In the genomic region with DNA sequence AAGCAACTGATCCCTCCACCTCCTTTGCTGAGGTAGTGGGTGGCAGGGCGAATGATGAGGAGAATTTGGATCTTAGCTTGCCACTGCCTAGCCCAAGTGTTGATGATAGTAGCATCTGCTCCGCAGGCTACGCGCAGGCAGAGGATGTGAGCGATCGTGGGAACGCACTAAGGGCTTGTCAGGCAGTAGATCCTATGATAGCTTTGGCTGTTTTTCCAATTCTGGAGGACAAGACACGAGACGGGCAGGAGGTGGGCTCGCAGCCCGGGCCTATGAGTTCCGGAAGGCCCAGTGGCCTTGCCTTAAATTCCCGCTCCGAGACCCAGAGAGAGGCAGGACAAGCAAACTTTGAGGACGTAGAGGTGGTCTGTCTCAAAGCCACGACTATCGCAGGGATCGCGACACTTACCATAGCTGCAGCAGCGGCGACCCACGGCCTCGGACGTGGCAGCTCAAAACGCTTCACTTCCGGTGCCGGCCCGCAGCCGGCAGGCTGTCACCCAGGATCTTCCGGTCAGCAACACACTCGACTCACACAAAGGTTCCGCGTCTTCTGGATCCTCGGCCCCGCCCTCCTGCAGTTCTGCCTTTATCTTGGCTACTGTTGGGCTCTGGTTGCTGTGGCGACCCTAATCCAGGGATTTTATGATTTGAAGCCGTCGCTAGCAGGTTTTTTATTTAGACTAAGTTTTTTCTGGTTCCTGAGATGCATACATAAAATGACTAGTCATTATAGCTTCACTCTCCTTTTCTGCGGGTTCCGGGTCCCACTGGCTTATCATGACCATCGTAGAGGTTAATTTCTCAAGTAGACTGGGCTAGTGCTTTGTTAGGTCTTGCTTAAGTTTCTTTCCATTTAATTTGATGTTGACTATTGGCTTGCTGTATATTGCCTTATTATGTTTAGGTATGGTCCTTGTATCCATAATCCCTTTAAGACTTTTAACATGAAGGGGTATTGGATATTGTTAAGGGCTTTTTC, we compare ENCODE assay signal across 8 mouse cellular contexts. TPM values are rescaled to one million over a fixed set of nuclear protein-coding genes. Genes with fewer than 3 reads are reported as not detected.
DNase-seq lines count a peak whose midpoint lies in the region; ATAC-seq and TF ChIP-seq lines count a peak whose summit lies in the region.

A gene (minus strand): TSS at position 508 of the 982 bp plus-strand sequence.

- H3K4me2 ChIP-seq in embryonic facial prominence, embryonic 13.5 days: peak within 1 kb of the TSS; percentile 86
- H3K4me2 ChIP-seq in limb, embryonic 14.5 days (replicated peaks; ENCODE audit: low read depth, low read length, severe bottlenecking): peak within 1 kb of the TSS; percentile 66
- peak within 1 kb of the TSS; percentile 83 for H3K4me2 ChIP-seq in midbrain, postnatal 0 days (ENCODE audit: low read depth, low read length, poor library complexity, severe bottlenecking)

- H3K9me3 ChIP-seq in embryonic facial prominence, embryonic 13.5 days: no peaks in the 10 kb centered on the region
- H3K9me3 ChIP-seq in limb, embryonic 14.5 days (ENCODE audit: control insufficient read depth, low read length): no peaks in the 10 kb centered on the region
- no peaks in the 10 kb centered on the region for H3K9me3 ChIP-seq in midbrain, postnatal 0 days (ENCODE audit: low read length)

- peak; percentile 63; the same call in 1 of the 2 replicates for TF ChIP-seq EP300 in heart, adult 2 months (IDR thresholded peaks at IDR 0.05; ENCODE audit: insufficient read depth, low read depth, low read length)

- peak within 1 kb of the TSS; percentile 68 for H3K27ac ChIP-seq in embryonic facial prominence, embryonic 13.5 days
- H3K27ac ChIP-seq in heart, adult 2 months: peak within 1 kb of the TSS; percentile 80
- H3K27ac ChIP-seq in limb, embryonic 14.5 days (replicated peaks; ENCODE audit: low read depth, low read length): peak within 1 kb of the TSS; percentile 58; the same call in 1 of the 2 replicates
- H3K27ac ChIP-seq in midbrain, postnatal 0 days (ENCODE audit: low read depth, low read length): peak within 1 kb of the TSS; percentile 78

- peaks cover 9% of the 10 kb centered on the region for H3K4me1 ChIP-seq in embryonic facial prominence, embryonic 13.5 days
- H3K4me1 ChIP-seq in heart, adult 2 months (ENCODE audit: control insufficient read depth, insufficient read depth, low read length): no peaks in the 10 kb centered on the region
- peaks cover 7% of the 10 kb centered on the region; the same call in 1 of the 2 replicates for H3K4me1 ChIP-seq in limb, embryonic 14.5 days (ENCODE audit: control insufficient read depth, insufficient read depth, low read length)
- H3K4me1 ChIP-seq in midbrain, postnatal 0 days (ENCODE audit: insufficient read depth, low read length): peaks cover 4% of the 10 kb centered on the region; the same call in 1 of the 2 replicates

- TF ChIP-seq CTCF in heart, adult 2 months (IDR thresholded peaks at IDR 0.05): no peak
- no peak for TF ChIP-seq CTCF in midbrain, postnatal 0 days (IDR thresholded peaks at IDR 0.05)

- H3K4me3 ChIP-seq in embryonic facial prominence, embryonic 13.5 days: peak within 1 kb of the TSS; percentile 89
- peak within 1 kb of the TSS; percentile 78 for H3K4me3 ChIP-seq in heart, adult 2 months
- peak within 1 kb of the TSS; percentile 66 for H3K4me3 ChIP-seq in limb, embryonic 14.5 days (replicated peaks; ENCODE audit: low read length)
- H3K4me3 ChIP-seq in midbrain, postnatal 0 days (ENCODE audit: low read depth, low read length): peak within 1 kb of the TSS; percentile 92

- H3K36me3 ChIP-seq in embryonic facial prominence, embryonic 13.5 days: peaks cover 31% of the 10 kb centered on the region
- H3K36me3 ChIP-seq in heart, adult 2 months (ENCODE audit: control insufficient read depth, insufficient read depth, low read length): peaks cover 6% of the 10 kb centered on the region; the same call in 1 of the 2 replicates
- H3K36me3 ChIP-seq in limb, embryonic 14.5 days (ENCODE audit: control insufficient read depth, insufficient read depth, low read length): peaks cover 23% of the 10 kb centered on the region
- peaks cover 24% of the 10 kb centered on the region for H3K36me3 ChIP-seq in midbrain, postnatal 0 days (ENCODE audit: insufficient read depth, low read length)

- 7% methylated on average over 41 of the region's 41 CpGs for WGBS in embryonic facial prominence, embryonic 13.5 days
- WGBS in heart, adult 2 months: 6% methylated on average over 41 of the region's 41 CpGs
- 8% methylated on average over 41 of the region's 41 CpGs for WGBS in limb, embryonic 14.5 days
- 4% methylated on average over 41 of the region's 41 CpGs for WGBS in midbrain, postnatal 0 days

- peak within 1 kb of the TSS; percentile 93 for H3K9ac ChIP-seq in embryonic facial prominence, embryonic 13.5 days
- peak within 1 kb of the TSS; percentile 85 for H3K9ac ChIP-seq in heart, adult 2 months (ENCODE audit: low read depth, low read length)
- peak within 1 kb of the TSS; percentile 69 for H3K9ac ChIP-seq in limb, embryonic 14.5 days (ENCODE audit: low read depth, low read length, severe bottlenecking)
- peak within 1 kb of the TSS; percentile 91 for H3K9ac ChIP-seq in midbrain, postnatal 0 days (replicated peaks; ENCODE audit: low read length, poor library complexity, severe bottlenecking)

- 0 out of 2 replicates have a peak, but pooled peaks have one; percentile 56 for ATAC-seq in embryonic facial prominence, embryonic 13.5 days (ENCODE audit: insufficient number of reproducible peaks, insufficient read depth, low FRiP score, low TSS enrichment, low read depth)
- peak; percentile 87 for ATAC-seq in limb, embryonic 14.5 days (ENCODE audit: low FRiP score, low read depth)
- peak; percentile 87 for ATAC-seq in midbrain, postnatal 0 days (ENCODE audit: low FRiP score)

- peak; percentile 92 for TF ChIP-seq POLR2A in heart, adult 2 months (IDR thresholded peaks at IDR 0.05; ENCODE audit: insufficient read depth, low read depth, low read length)
- TF ChIP-seq POLR2A in limb, embryonic 14.5 days (IDR thresholded peaks at IDR 0.05; ENCODE audit: borderline replicate concordance, extremely low read depth, insufficient read depth, insufficient read length): 0 out of 2 replicates have a peak, but pooled peaks have one; percentile 39

- DNase-seq in 3134 (ENCODE audit: extremely low read depth, insufficient read length, low spot score): peak; percentile 90
- DNase-seq in adrenal gland, postnatal 36 days: peak; percentile 88 to 90
- peak; percentile 87 to 92 for DNase-seq in heart, adult 2 months
- DNase-seq in kidney, adult 8-10 months: peak; percentile 72 to 83
- DNase-seq in limb, embryonic 14.5 days (ENCODE audit: low spot score): peak; percentile 85
- DNase-seq in midbrain, postnatal 0 days (ENCODE audit: low spot score): peak; percentile 95
- DNase-seq in spleen, postnatal 14 days (ENCODE audit: low spot score in 2 of 2): peak; percentile 73 to 84

- peaks cover 6% of the 10 kb centered on the region for H3K79me2 ChIP-seq in heart, adult 2 months (replicated peaks; ENCODE audit: control insufficient read depth, insufficient read depth, low read length)

- peaks cover 3% of the 10 kb centered on the region for H3K27me3 ChIP-seq in embryonic facial prominence, embryonic 13.5 days
- H3K27me3 ChIP-seq in heart, adult 2 months (ENCODE audit: control insufficient read depth, insufficient read depth, low read length): no peaks in the 10 kb centered on the region
- no peaks in the 10 kb centered on the region for H3K27me3 ChIP-seq in limb, embryonic 14.5 days (ENCODE audit: control insufficient read depth, insufficient read depth, low read length)
- no peaks in the 10 kb centered on the region for H3K27me3 ChIP-seq in midbrain, postnatal 0 days (ENCODE audit: insufficient read depth, low read length)

- intact Hi-C loops in heart, adult 2 months (cut with DNase I): loop anchor here (5.0 kb wide), 1 partner anchor 43 kb away; a partner anchor contains a TSS

RNA-seq across cellular contexts. Expression of the gene that starts here (rescaled TPM):
- 100 to 1,000 TPM; 116 to 130 TPM for total RNA-seq in adrenal gland, postnatal 36 days (2021)
- 288 and 296 TPM in 2 replicates for polyA plus RNA-seq in embryonic facial prominence, embryonic 13.5 days (2015; fragmentation: Nextera tagmentation; extraction: Ambion mirVana)
- 10 to 100 TPM; 66.8 to 68.8 TPM for total RNA-seq in heart, adult 2 months (2021)
- polyA plus RNA-seq in heart, adult 2 months (2012; rRNA removed): 84.4 and 106 TPM in 2 replicates
- 314 and 328 TPM in 2 replicates for polyA plus RNA-seq in limb, embryonic 14.5 days (2012; rRNA removed)
- polyA plus RNA-seq in limb, embryonic 14.5 days (2014; fragmentation: Nextera tagmentation; extraction: Ambion mirVana): 318 and 326 TPM in 2 replicates
- 104 and 112 TPM in 2 replicates for total RNA-seq in midbrain, postnatal 0 days (2014; rRNA removed)
- 145 and 153 TPM in 2 replicates for polyA plus RNA-seq in midbrain, postnatal 0 days (2015; fragmentation: Nextera tagmentation; extraction: Ambion mirVana)

Comparison
In these comparisons a context has a peak if more than half of its experiments do, and no peak if none do; other contexts are left out.
1. Peak in every context shown above with its lines: DNase-seq, ATAC-seq, H3K4me3 ChIP-seq and H3K27ac ChIP-seq.